Mouse (Mus musculus) embryonic facial prominence, embryonic 11.5 days (tissue): ENCODE measurements at regions not wholly inside any gene's neighbourhood (a gene's known extent, or its start where the extent isn't known, plus 50 kb on each side); places are given as distances from the start of the nearest gene placed in this dataset.

ENCODE experiments used
- ATAC-seq: fragments of 200-750 bp; cut with Nextera tagmentation; replicated peaks from 2 replicates; pipeline ENCODE4 v1.8.0; 2017; ENCODE audit warnings: low read depth; ENCODE audit not compliant: insufficient number of reproducible peaks, low FRiP score, low TSS enrichment
- DNase-seq: peaks from one replicate; pipeline ENCODE4 v3.0.0-alpha.2; 2015; ENCODE audit warnings: low spot score
- H3K27ac ChIP-seq: fragments of 300-500 bp; sonication (generic); replicated peaks from 2 replicates; pipeline ENCODE4 v1.5.1; 2014; ENCODE audit warnings: mild to moderate bottlenecking, low read depth, low read length, control low read depth
- H3K27me3 ChIP-seq: fragments of 300-500 bp; sonication (generic); 2 replicates; pipeline ENCODE4 v1.6.1; 2014; ENCODE audit warnings: mild to moderate bottlenecking, low read length, moderate library complexity, mixed read lengths; ENCODE audit not compliant: control insufficient read depth, insufficient read depth
- H3K36me3 ChIP-seq: fragments of 300-500 bp; sonication (generic); replicated peaks from 2 replicates; pipeline ENCODE4 v1.6.1; 2014; ENCODE audit warnings: low read depth, mild to moderate bottlenecking, low read length, moderate library complexity, mixed read lengths; ENCODE audit not compliant: control insufficient read depth, insufficient read depth
- H3K4me1 ChIP-seq: fragments of 300-500 bp; sonication (generic); 2 replicates; pipeline ENCODE4 v1.6.1; 2014; ENCODE audit warnings: low read length, mixed read lengths; ENCODE audit not compliant: control insufficient read depth, insufficient read depth
- H3K4me2 ChIP-seq: fragments of 300-500 bp; sonication (generic); 2 replicates; pipeline ENCODE4 v1.6.1; 2014; ENCODE audit warnings: low read depth, mild to moderate bottlenecking, control low read depth, low read length, moderate library complexity
- H3K4me3 ChIP-seq: fragments of 300-500 bp; sonication (generic); 2 replicates; pipeline ENCODE4 v1.5.1; 2014; ENCODE audit warnings: low read depth, low read length, control low read depth
- H3K9ac ChIP-seq: fragments of 300-500 bp; sonication (generic); replicated peaks from 2 replicates; pipeline ENCODE4 v1.6.1; 2014; ENCODE audit warnings: mild to moderate bottlenecking, control low read depth, low read length
- H3K9me3 ChIP-seq: fragments of 300-500 bp; sonication (generic); replicated peaks from 2 replicates; pipeline ENCODE4 v1.6.1; 2016; ENCODE audit warnings: mild to moderate bottlenecking, low read length, inconsistent platforms, mixed read lengths; ENCODE audit not compliant: control insufficient read depth
- WGBS: fragments of 180-500 bp; shearing (Covaris S2); extraction: QIAGEN DNeasy Blood & Tissue Kit; methylation state at CpG from one replicate; pipeline ENCODE4 v1.1.7; 2014; 5-methylcytosine and 5-hydroxymethylcytosine counted together

DNA sequence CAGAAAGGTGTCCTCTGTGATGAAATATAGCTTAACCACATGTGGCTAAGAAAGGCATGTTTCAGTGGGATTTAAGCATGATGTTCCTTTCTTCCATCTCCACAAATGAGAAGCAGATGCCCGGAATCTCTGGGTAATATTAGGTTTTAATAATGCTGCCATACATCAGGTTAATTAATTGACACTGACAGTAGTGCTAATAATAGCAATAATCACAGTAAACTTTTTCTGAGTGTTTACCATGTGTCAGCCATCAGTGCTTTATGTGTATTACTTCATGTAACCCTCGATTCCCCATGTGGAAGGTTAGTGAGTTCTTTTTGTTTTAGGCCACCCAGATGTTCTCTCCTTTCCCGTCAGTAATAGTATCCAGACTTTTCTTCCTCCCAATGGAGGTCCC, 310.2 kb upstream of the Tbc1d5 start:
- ATAC-seq, result no peak
- WGBS, result 66% methylated on average over 3 of the region's 3 CpGs

GRCm38 (mm10) chr17:51487918-51488445, 308.8 kb upstream of the Tbc1d5 start:
- H3K9me3 ChIP-seq, result no peaks in the 10 kb centered on the region
- no peaks in the 10 kb centered on the region for H3K36me3 ChIP-seq
- WGBS, result 63% methylated on average over 3 of the region's 3 CpGs
- no peaks in the 10 kb centered on the region for H3K27me3 ChIP-seq
- DNase-seq (peak; percentile 44), ATAC-seq (no peak)
- H3K4me2 ChIP-seq, result no peak overlapping the region
- no peak overlapping the region for H3K4me3 ChIP-seq
- H3K4me1 ChIP-seq, result no peaks in the 10 kb centered on the region
- no peak overlapping the region for H3K9ac ChIP-seq
- H3K27ac ChIP-seq, result no peak overlapping the region

More for the DNA sequence above, 310.2 kb upstream of the Tbc1d5 start:
- DNase-seq, result peak; percentile 15
- no peak overlapping the region for H3K4me2 ChIP-seq
- H3K27ac ChIP-seq, result no peak overlapping the region
- no peaks in the 10 kb centered on the region for H3K36me3 ChIP-seq
- no peak overlapping the region for H3K4me3 ChIP-seq
- H3K9ac ChIP-seq, result no peak overlapping the region
- no peaks in the 10 kb centered on the region for H3K27me3 ChIP-seq
- H3K9me3 ChIP-seq, result no peaks in the 10 kb centered on the region
- H3K4me1 ChIP-seq, result no peaks in the 10 kb centered on the region

DNA sequence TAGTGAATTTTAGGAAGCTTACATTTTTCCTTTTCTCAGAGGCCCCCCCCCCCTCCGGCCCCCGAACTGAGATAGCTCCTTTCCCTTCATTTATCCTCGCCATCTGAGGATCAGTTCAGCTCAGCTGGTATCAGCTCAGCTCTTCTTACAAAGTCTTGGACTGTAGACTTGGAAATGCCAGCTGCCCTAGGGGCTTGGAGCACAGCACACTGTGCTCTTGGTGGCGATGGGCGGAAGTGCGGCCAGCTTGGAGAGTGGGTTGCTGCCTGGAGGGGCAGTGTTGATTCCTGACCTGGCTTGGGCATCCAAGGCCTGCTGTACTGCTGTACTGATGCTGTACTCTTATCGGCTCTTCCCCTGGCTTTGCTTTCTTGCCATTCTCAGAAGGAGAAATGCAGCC, 298.7 kb upstream of the Tbc1d5 start:
- no peak overlapping the region for H3K9ac ChIP-seq
- H3K27me3 ChIP-seq, result no peaks in the 10 kb centered on the region
- ATAC-seq (no peak), DNase-seq (no peak)
- H3K4me1 ChIP-seq, result no peaks in the 10 kb centered on the region
- H3K4me2 ChIP-seq, result no peak overlapping the region
- H3K36me3 ChIP-seq, result no peaks in the 10 kb centered on the region
- no peak overlapping the region for H3K27ac ChIP-seq
- 76% methylated on average over 7 of the region's 7 CpGs for WGBS
- no peaks in the 10 kb centered on the region for H3K9me3 ChIP-seq
- H3K4me3 ChIP-seq, result no peak overlapping the region

DNA sequence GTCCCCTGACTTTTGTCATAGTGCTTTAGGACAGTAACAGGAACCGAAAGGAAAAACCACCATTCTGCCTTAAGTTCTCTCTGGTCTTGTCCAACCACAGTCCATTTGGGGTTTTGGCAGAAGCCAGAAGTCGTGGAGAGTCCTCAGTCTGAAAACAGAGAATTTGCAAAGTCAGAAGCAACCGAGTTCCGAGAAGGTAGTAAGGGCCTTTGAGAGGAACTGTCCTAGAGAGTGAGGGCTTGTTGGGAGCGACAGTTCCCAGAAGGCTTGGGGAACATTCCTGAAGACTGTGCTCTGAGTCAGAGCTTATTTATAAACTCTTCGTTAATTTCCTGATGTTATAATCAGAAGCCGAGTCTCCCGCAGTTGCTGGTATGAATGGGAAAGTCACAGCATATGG, 298.3 kb upstream of the Tbc1d5 start:
- H3K9ac ChIP-seq, result no peak overlapping the region
- 86% methylated on average over 8 of the region's 8 CpGs for WGBS
- H3K4me3 ChIP-seq, result no peak overlapping the region
- H3K4me2 ChIP-seq, result no peak overlapping the region
- no peak for ATAC-seq
- no peaks in the 10 kb centered on the region for H3K27me3 ChIP-seq
- no peaks in the 10 kb centered on the region for H3K4me1 ChIP-seq
- H3K36me3 ChIP-seq, result no peaks in the 10 kb centered on the region
- no peak overlapping the region for H3K27ac ChIP-seq
- H3K9me3 ChIP-seq, result no peaks in the 10 kb centered on the region
- DNase-seq, result no peak

GRCm38 (mm10) chr17:51462137-51462880, 283.2 kb upstream of the Tbc1d5 start:
- 42% methylated on average over 5 of the region's 5 CpGs for WGBS
- no peaks in the 10 kb centered on the region for H3K4me1 ChIP-seq
- no peak overlapping the region for H3K27ac ChIP-seq
- H3K36me3 ChIP-seq, result no peaks in the 10 kb centered on the region
- no peak for ATAC-seq
- no peak overlapping the region for H3K9ac ChIP-seq
- no peak overlapping the region for H3K4me3 ChIP-seq
- H3K9me3 ChIP-seq, result no peaks in the 10 kb centered on the region
- no peak overlapping the region for H3K4me2 ChIP-seq
- H3K27me3 ChIP-seq, result no peaks in the 10 kb centered on the region
- DNase-seq, result no peak

DNA sequence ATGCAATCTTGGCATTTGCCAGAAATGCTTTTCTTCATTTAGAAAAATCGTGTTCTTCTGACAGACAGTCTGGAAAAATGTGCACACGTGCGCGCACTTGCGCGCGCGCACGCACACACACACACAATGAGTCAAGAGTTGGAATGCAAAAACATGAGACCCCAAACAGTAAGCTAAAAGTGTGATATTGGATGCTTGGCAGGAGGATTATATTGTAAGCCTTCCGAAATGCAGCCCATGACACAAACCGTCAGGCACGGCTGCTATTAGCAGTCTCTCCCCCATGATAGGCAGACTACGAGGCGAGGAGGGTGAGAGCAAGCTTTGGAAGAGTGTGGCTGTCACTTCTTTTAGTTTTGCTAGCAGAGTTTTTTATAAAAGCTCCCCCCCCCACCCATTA, 282.1 kb upstream of the Tbc1d5 start:
- no peak overlapping the region for H3K4me3 ChIP-seq
- H3K9me3 ChIP-seq, result no peaks in the 10 kb centered on the region
- H3K4me1 ChIP-seq, result no peaks in the 10 kb centered on the region
- peak overlapping the region; percentile 13; the same call in 1 of the 2 replicates for H3K4me2 ChIP-seq
- no peaks in the 10 kb centered on the region for H3K36me3 ChIP-seq
- 51% methylated on average over 14 of the region's 14 CpGs for WGBS
- no peaks in the 10 kb centered on the region for H3K27me3 ChIP-seq
- H3K27ac ChIP-seq, result no peak overlapping the region
- H3K9ac ChIP-seq, result no peak overlapping the region
- ATAC-seq, result no peak
- DNase-seq, result peak; percentile 15

- DNase-seq (no peak), ATAC-seq (no peak)
- no peaks in the 10 kb centered on the region for H3K36me3 ChIP-seq
- H3K9ac ChIP-seq, result no peak overlapping the region
- no peaks in the 10 kb centered on the region for H3K4me1 ChIP-seq
- H3K27ac ChIP-seq, result no peak overlapping the region
- H3K9me3 ChIP-seq, result no peaks in the 10 kb centered on the region
- no peaks in the 10 kb centered on the region for H3K27me3 ChIP-seq
- H3K4me2 ChIP-seq, result no peak overlapping the region
- H3K4me3 ChIP-seq, result no peak overlapping the region
- WGBS, result 89% methylated on average over 1 of the region's 1 CpGs
Measured at GRCm38 (mm10) chr17:51459119-51459518, 280.0 kb upstream of the Tbc1d5 start.

GRCm38 (mm10) chr17:51415746-51416145, 236.6 kb upstream of the Tbc1d5 start:
- H3K4me2 ChIP-seq, result no peak overlapping the region
- H3K4me3 ChIP-seq, result no peak overlapping the region
- H3K27ac ChIP-seq, result no peak overlapping the region
- ATAC-seq (no peak), DNase-seq (no peak)
- no peaks in the 10 kb centered on the region for H3K36me3 ChIP-seq
- no peak overlapping the region for H3K9ac ChIP-seq
- WGBS, result 88% methylated on average over 6 of the region's 6 CpGs
- no peaks in the 10 kb centered on the region for H3K9me3 ChIP-seq
- H3K27me3 ChIP-seq, result no peaks in the 10 kb centered on the region
- no peaks in the 10 kb centered on the region for H3K4me1 ChIP-seq
